Mouse (Mus musculus) liver, embryonic 16.5 days (tissue): Measurements from ENCODE around the gene Zmynd10. TPM values are rescaled to one million over a fixed set of nuclear protein-coding genes. Genes with fewer than 3 reads are reported as not detected.
A peak's percentile ranks its signal among the peaks of the same experiment; 100 is the strongest.

Source experiments
- ATAC-seq: fragments of 200-750 bp; cut with Nextera tagmentation; 2 replicates; pipeline ENCODE4 v1.8.0; 2017; ENCODE audit warnings: low read depth, mild to moderate bottlenecking, moderate number of reproducible peaks, moderate library complexity
- H3K27ac ChIP-seq: fragments of 300-500 bp; sonication (generic); 2 replicates; pipeline ENCODE4 v1.5.1; 2014; ENCODE audit warnings: mild to moderate bottlenecking, low read length
- H3K27me3 ChIP-seq: fragments of 300-500 bp; sonication (generic); 2 replicates; pipeline ENCODE4 v1.6.1; 2014; ENCODE audit warnings: low read depth, low read length, mixed read lengths; ENCODE audit not compliant: control insufficient read depth, insufficient read depth
- H3K36me3 ChIP-seq: fragments of 300-500 bp; sonication (generic); 2 replicates; pipeline ENCODE4 v1.6.1; 2014; ENCODE audit warnings: mild to moderate bottlenecking; ENCODE audit not compliant: control insufficient read depth, insufficient read depth
- H3K4me1 ChIP-seq: fragments of 300-500 bp; sonication (generic); 2 replicates; pipeline ENCODE4 v1.6.1; 2014; ENCODE audit warnings: low read depth, low read length, mixed read lengths; ENCODE audit not compliant: control insufficient read depth
- H3K4me2 ChIP-seq: fragments of 300-500 bp; sonication (generic); 2 replicates; pipeline ENCODE4 v1.6.1; 2014; ENCODE audit warnings: low read depth, low read length, mixed read lengths
- H3K4me3 ChIP-seq: fragments of 300-500 bp; sonication (generic); 2 replicates; pipeline ENCODE4 v1.5.1; 2014; ENCODE audit warnings: low read depth, mild to moderate bottlenecking, low read length
- H3K9ac ChIP-seq: fragments of 300-500 bp; sonication (generic); 2 replicates; pipeline ENCODE4 v1.6.1; 2014; ENCODE audit warnings: low read depth, low read length
- H3K9me3 ChIP-seq: fragments of 300-500 bp; sonication (generic); replicated peaks from 2 replicates; pipeline ENCODE4 v1.6.1; 2016; ENCODE audit warnings: low read length; ENCODE audit not compliant: control insufficient read depth
- WGBS: fragments of 180-500 bp; shearing (Covaris S2); extraction: QIAGEN DNeasy Blood & Tissue Kit; methylation state at CpG from one replicate; pipeline ENCODE4 v1.1.7; 2014; ENCODE audit not compliant: insufficient replicate concordance; 5-methylcytosine and 5-hydroxymethylcytosine counted together
- polyA plus RNA-seq: library from polyadenylated mRNA; unstranded; fragments of >200 nt; fragmentation: Nextera tagmentation; extraction: Ambion mirVana; gene quantifications from 2 replicates; pipeline ENCODE4 v1.2.1, GENCODE M21; 2015

Zmynd10 gene
- polyA plus RNA-seq, 1 experiment from 2014 or later: 2.4 TPM

DNA sequence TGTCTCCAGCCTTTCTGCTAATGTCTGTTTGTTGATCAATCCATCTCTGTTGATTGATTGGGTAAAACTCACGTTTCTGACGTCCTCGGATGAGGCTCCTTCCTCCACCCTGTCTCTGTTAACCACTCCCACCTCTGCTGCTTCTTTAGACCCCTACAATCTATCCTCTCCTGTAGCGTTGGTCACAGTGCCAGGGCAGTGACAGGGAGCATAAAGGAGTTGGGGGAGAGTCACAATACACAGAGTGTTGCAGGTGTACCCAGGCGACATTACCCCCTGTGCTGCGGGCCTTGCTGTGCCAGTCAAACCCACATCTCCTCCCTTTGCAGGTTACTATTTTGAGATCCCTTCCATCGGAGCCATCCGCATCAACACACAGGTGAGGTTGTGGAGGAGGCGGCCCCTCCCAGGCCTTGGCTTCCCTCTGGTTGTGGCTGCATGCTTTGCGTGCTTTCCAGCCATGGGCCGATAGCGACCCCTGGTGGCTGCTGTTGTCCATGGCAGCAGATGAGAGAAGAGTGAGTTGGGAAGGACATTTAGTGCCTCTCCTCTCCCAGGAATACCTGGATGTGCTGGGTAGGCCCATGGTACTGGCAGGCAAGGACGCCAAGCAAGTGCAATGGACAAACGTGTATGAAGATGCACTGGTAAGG is 32.7 kb upstream of the Zmynd10 start:
- Histone ChIP-seq H3K9ac (no peak overlapping the region), H3K27me3 (no peaks in the 10 kb centered on the region), H3K9me3 (no peaks in the 10 kb centered on the region), H3K4me2 (no peak overlapping the region), H3K36me3 (no peaks in the 10 kb centered on the region), H3K4me1 (no peaks in the 10 kb centered on the region), H3K4me3 (no peak overlapping the region), H3K27ac (no peak overlapping the region)
- WGBS: 21% methylated on average over 14 of the region's 14 CpGs
- ATAC-seq: peak; percentile 24; the same call in 1 of the 2 replicates

DNA sequence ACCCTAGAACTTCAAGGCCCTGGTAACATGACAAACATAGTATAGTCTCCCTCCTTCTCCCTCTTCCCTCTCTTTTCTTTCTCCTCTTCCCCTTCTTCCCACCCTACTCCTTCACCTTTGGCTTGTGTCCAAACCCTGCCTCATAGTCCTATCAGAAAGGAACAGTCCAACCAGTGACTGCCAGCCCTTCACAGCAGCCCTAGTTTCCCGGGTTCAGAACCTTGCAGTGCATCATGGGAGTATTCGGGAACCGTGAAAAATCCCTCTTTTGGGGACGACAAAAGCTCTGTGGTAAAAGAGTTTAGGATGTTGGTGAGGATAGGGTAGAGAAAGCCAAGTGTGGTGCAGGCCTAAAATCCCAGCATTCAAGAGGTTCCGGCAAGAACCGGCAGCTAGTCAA is 26.8 kb upstream of the Zmynd10 start:
- no peak overlapping the region for H3K9ac ChIP-seq
- peaks cover 13% of the 10 kb centered on the region; the same call in 1 of the 2 replicates for H3K27me3 ChIP-seq
- WGBS: 61% methylated on average over 6 of the region's 6 CpGs
- no peaks in the 10 kb centered on the region; the same call in 1 of the 2 replicates for H3K4me1 ChIP-seq
- H3K4me2 ChIP-seq: no peak overlapping the region
- no peak overlapping the region for H3K4me3 ChIP-seq
- no peaks in the 10 kb centered on the region for H3K9me3 ChIP-seq
- H3K27ac ChIP-seq: no peak overlapping the region
- no peaks in the 10 kb centered on the region for H3K36me3 ChIP-seq
- ATAC-seq: no peak

- H3K4me2 ChIP-seq: no peak overlapping the region
- WGBS: 41% methylated on average over 5 of the region's 5 CpGs
- no peaks in the 10 kb centered on the region for H3K9me3 ChIP-seq
- H3K27ac ChIP-seq: no peak overlapping the region
- ATAC-seq: no peak
- H3K36me3 ChIP-seq: no peaks in the 10 kb centered on the region
- no peak overlapping the region for H3K4me3 ChIP-seq
- H3K4me1 ChIP-seq: no peaks in the 10 kb centered on the region; the same call in 1 of the 2 replicates
- H3K9ac ChIP-seq: no peak overlapping the region
- H3K27me3 ChIP-seq: peaks cover 21% of the 10 kb centered on the region
Observed at GRCm38 (mm10) chr9:107521190-107521589, 25.9 kb upstream of the Zmynd10 start.

DNA sequence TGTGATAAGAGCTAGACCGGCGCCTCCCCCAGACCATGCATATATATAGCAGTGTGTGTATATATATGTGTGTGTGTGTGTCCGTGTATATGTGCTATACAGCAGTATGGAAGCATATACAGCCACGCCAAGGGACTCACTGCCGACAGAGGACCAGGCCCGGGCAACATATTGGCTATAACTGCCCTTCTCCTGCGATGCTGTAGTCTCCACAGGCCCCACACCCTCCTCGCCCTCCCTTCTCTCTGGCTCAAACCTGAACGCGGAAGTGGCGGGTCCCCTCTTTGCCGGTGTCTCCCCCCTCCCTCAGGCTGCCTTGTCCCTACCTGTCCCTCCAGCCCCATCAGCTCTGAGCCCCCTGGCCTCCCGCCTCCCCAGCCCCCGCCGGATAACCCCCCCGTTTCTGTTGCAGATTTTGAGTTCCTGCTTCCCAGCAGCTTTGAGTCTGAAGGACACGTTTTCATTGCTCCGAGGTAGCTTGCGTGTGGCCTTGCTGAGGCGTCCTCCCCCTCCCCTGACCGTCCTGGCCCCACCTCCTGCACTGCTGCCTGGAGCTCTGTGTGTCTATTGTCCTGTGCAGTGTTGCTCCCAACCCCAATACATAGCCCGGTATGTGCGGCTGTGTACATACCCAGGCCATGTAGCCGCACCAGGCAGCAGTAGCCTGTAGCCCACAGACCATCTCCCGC is 25.2 kb upstream of the Zmynd10 start:
- no peaks in the 10 kb centered on the region for H3K9me3 ChIP-seq
- H3K4me2 ChIP-seq: peak overlapping the region; percentile 21
- H3K9ac ChIP-seq: no peak overlapping the region
- peaks cover 28% of the 10 kb centered on the region for H3K27me3 ChIP-seq
- peaks cover 6% of the 10 kb centered on the region for H3K4me1 ChIP-seq
- no peak overlapping the region for H3K4me3 ChIP-seq
- H3K27ac ChIP-seq: no peak overlapping the region
- 13% methylated on average over 25 of the region's 25 CpGs for WGBS
- no peaks in the 10 kb centered on the region for H3K36me3 ChIP-seq
- 0 out of 2 replicates have a peak, but pooled peaks have one; percentile 16 for ATAC-seq

GRCm38 (mm10) chr9:107522400-107522711 is 24.7 kb upstream of the Zmynd10 start:
- Histone ChIP-seq H3K9ac (no peak overlapping the region), H3K27ac (no peak overlapping the region), H3K9me3 (no peaks in the 10 kb centered on the region), H3K4me3 (no peak overlapping the region), H3K27me3 (peaks cover 33% of the 10 kb centered on the region), H3K4me2 (no peak overlapping the region), H3K4me1 (peaks cover 9% of the 10 kb centered on the region), H3K36me3 (no peaks in the 10 kb centered on the region)
- ATAC-seq: no peak
- 44% methylated on average over 2 of the region's 2 CpGs for WGBS

DNA sequence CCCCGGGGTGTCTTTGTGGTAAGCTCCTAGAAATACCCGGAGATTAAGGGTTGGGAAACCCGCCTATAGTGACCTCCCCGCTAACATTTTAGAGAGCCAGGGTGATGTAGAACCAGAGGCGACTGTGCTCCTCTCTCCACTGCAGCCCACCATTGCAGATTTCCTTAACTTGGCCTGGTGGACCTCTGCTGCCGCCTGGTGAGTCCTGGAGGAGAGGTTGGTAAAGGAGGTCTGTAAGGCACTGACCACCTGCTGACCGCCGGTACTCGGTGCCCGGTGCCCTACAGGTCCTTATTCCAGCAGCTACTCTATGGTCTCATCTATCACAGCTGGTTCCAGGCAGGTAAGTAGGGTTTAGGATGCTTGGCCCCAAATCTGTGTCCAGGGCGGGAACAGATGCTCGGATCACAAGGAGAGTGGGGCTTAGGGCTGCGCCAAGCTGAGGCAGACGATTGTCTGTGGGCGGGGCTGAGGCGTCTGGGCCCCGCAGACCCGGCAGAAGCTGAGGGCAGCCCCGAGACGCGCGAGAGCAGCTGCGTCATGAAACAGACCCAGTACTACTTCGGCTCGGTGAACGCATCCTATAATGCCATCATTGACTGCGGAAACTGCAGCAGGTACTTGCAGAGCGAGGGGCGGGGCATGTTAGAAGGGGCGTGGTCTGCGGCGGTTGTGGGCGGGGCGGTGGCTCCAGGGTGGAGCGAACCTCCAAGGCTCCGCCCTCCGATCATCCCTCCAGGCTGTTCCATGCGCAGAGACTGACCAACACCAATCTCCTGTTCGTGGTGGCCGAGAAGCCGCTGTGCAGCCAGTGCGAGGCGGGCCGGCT is 20.7 kb upstream of the Zmynd10 start:
- WGBS: 4% methylated on average over 44 of the region's 44 CpGs
- peaks cover 45% of the 10 kb centered on the region for H3K27me3 ChIP-seq
- ATAC-seq: peak; percentile 52
- H3K4me1 ChIP-seq: peaks cover 9% of the 10 kb centered on the region
- no peaks in the 10 kb centered on the region for H3K36me3 ChIP-seq
- H3K27ac ChIP-seq: no peak overlapping the region
- H3K9ac ChIP-seq: no peak overlapping the region
- peak overlapping the region; percentile 50 for H3K4me2 ChIP-seq
- H3K4me3 ChIP-seq: peak overlapping the region; percentile 28
- no peaks in the 10 kb centered on the region for H3K9me3 ChIP-seq

- Histone ChIP-seq H3K9me3 (no peaks in the 10 kb centered on the region), H3K27me3 (peaks cover 4% of the 10 kb centered on the region; the same call in 1 of the 2 replicates), H3K4me1 (peaks cover 31% of the 10 kb centered on the region), H3K36me3 (peaks cover 12% of the 10 kb centered on the region), H3K4me3 (peak within 1 kb of the TSS; percentile 89), H3K4me2 (peak within 1 kb of the TSS; percentile 96), H3K27ac (peak within 1 kb of the TSS; percentile 83), H3K9ac (peak within 1 kb of the TSS; percentile 90)
- 0% methylated on average over 48 of the region's 48 CpGs for WGBS
- ATAC-seq: peak; percentile 98
Observed at GRCm38 (mm10) chr9:107533791-107534407, 13.2 kb upstream of the Zmynd10 start, which contains the start of gene Tmem115. Tmem115 (plus strand) TSS chr9:107533945.

GRCm38 (mm10) chr9:107534408-107535202 is 12.5 kb upstream of the Zmynd10 start:
- Histone ChIP-seq H3K4me1 (peaks cover 31% of the 10 kb centered on the region), H3K4me3 (peak overlapping the region; percentile 89), H3K27ac (peak overlapping the region; percentile 83), H3K27me3 (peaks cover 4% of the 10 kb centered on the region; the same call in 1 of the 2 replicates), H3K36me3 (peaks cover 16% of the 10 kb centered on the region), H3K9ac (peak overlapping the region; percentile 90), H3K9me3 (no peaks in the 10 kb centered on the region), H3K4me2 (peak overlapping the region; percentile 96)
- ATAC-seq: peak; percentile 14
- WGBS: under 1% methylated on average over 40 of the region's 40 CpGs
